Mouse (Mus musculus) ES-Bruce4 (cell line): ENCODE results near the gene Dusp22.

Experiments
- CTCF ChIP-seq: IDR thresholded peaks from one replicate; pipeline ENCODE4 v1.8.1; 2011; ENCODE audit warnings: low read depth, low read length
- EP300 ChIP-seq: IDR thresholded peaks from 2 replicates; pipeline ENCODE4 v1.6.1; 2011; ENCODE audit warnings: low read depth, low read length; ENCODE audit not compliant: insufficient read depth

DNA sequence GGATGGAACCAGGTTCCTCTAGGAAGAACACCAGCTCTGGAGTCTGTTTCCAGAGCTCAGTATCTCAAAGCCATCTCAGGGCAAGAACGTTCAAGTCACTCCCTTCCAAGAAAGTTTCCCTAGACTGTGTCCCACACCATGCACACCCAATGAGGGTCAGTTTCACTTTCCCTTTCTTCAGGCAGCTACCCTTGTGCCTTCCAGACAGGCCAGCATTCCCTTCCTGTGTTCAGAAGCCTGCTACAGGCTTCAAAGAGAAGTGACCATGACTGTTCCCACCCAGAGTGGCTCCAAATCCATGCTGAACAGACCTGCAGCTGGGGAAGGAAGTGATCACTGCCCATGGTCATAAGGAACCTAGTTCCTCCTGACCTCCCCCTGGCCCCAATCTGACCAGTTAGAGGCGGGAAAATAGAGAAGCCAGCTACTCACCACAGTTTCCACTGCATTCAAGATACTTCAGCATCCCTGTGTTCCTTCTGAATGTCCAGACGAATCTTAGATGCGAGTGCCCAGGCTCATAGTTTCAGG, 78.6 kb downstream of the Dusp22 start:
- no peak for TF ChIP-seq EP300
- TF ChIP-seq CTCF: no peak
